Mouse (Mus musculus) stomach, postnatal 0 days (tissue): ENCODE data around the gene Gtf2b. TPM values are rescaled to one million over a fixed set of nuclear protein-coding genes. Genes with fewer than 3 reads are reported as not detected.

Experiments used
- ATAC-seq: fragments of 200-750 bp; cut with Nextera tagmentation; 2 replicates; pipeline ENCODE4 v1.8.0; 2017; ENCODE audit not compliant: low FRiP score, low TSS enrichment
- DNase-seq: peaks from one replicate; pipeline ENCODE4 v3.0.0-alpha.2; 2016; ENCODE audit warnings: low spot score
- H3K27ac ChIP-seq: fragments of 300-500 bp; sonication (generic); replicated peaks from 2 replicates; pipeline ENCODE4 v1.5.1; 2014; ENCODE audit warnings: mild to moderate bottlenecking, control low read depth
- H3K27me3 ChIP-seq: fragments of 300-500 bp; sonication (generic); 2 replicates; pipeline ENCODE4 v1.6.1; 2014; ENCODE audit warnings: low read length; ENCODE audit not compliant: control insufficient read depth, insufficient read depth
- H3K36me3 ChIP-seq: fragments of 300-500 bp; sonication (generic); 2 replicates; pipeline ENCODE4 v1.6.1; 2014; ENCODE audit warnings: low read length, mixed read lengths; ENCODE audit not compliant: control insufficient read depth, insufficient read depth
- H3K4me1 ChIP-seq: fragments of 300-500 bp; sonication (generic); replicated peaks from 2 replicates; pipeline ENCODE4 v1.6.1; 2014; ENCODE audit warnings: antibody characterized with exemption; ENCODE audit not compliant: control insufficient read depth, insufficient read depth
- H3K4me2 ChIP-seq: fragments of 300-500 bp; sonication (generic); replicated peaks from 2 replicates; pipeline ENCODE4 v1.6.1; 2014; ENCODE audit warnings: low read depth, mild to moderate bottlenecking, control low read depth, moderate library complexity
- H3K4me3 ChIP-seq: fragments of 300-500 bp; sonication (generic); 2 replicates; pipeline ENCODE4 v1.5.1; 2014; ENCODE audit warnings: low read depth, low read length, control low read depth
- H3K9ac ChIP-seq: fragments of 300-500 bp; sonication (generic); 2 replicates; pipeline ENCODE4 v1.6.1; 2014; ENCODE audit warnings: mild to moderate bottlenecking, low read length, control low read depth, mixed read lengths
- H3K9me3 ChIP-seq: fragments of 300-500 bp; sonication (generic); 2 replicates; pipeline ENCODE4 v1.6.1; 2016; ENCODE audit warnings: low read length; ENCODE audit not compliant: control insufficient read depth
- CTCF ChIP-seq: IDR thresholded peaks from 2 replicates; pipeline ENCODE4 v1.5.1; 2016; ENCODE audit warnings: antibody characterized with exemption, low read depth, mild to moderate bottlenecking, moderate library complexity
- EP300 ChIP-seq: optimal IDR thresholded peaks from 2 replicates; pipeline ENCODE3; 2016; ENCODE audit warnings: antibody characterized with exemption
- WGBS: fragments of 180-500 bp; shearing (Covaris S2); extraction: QIAGEN DNeasy Blood & Tissue Kit; methylation state at CpG from one replicate; pipeline ENCODE4 v1.1.7; 2014; 5-methylcytosine and 5-hydroxymethylcytosine counted together
- polyA plus RNA-seq: library from polyadenylated mRNA; unstranded; fragments of >200 nt; fragmentation: Nextera tagmentation; extraction: Ambion mirVana; gene quantifications from 2 replicates; pipeline ENCODE4 v1.2.1, GENCODE M21; 2015

The Gtf2b gene
- polyA plus RNA-seq, 1 experiment from 2014 or later, result 52.8 TPM

- H3K4me2 ChIP-seq, result no peak overlapping the region
- 39% methylated on average over 12 of the region's 12 CpGs for WGBS
- no peak overlapping the region for H3K4me3 ChIP-seq
- no peak overlapping the region for H3K27ac ChIP-seq
- ATAC-seq, result peak; percentile 38; the same call in 1 of the 2 replicates
- DNase-seq, result peak; percentile 51
- no peaks in the 10 kb centered on the region for H3K4me1 ChIP-seq
- H3K9me3 ChIP-seq, result no peaks in the 10 kb centered on the region
- H3K27me3 ChIP-seq, result no peaks in the 10 kb centered on the region
- no peak overlapping the region for H3K9ac ChIP-seq
- TF ChIP-seq CTCF, result no peak
- no peak for TF ChIP-seq EP300
- H3K36me3 ChIP-seq, result no peaks in the 10 kb centered on the region
Measured at GRCm38 (mm10) chr3:142757841-142758240, 7.0 kb upstream of the Gtf2b start.

- H3K4me1 ChIP-seq, result no peaks in the 10 kb centered on the region
- TF ChIP-seq CTCF (no peak), EP300 (no peak)
- no peaks in the 10 kb centered on the region for H3K27me3 ChIP-seq
- no peak for ATAC-seq
- no peaks in the 10 kb centered on the region for H3K9me3 ChIP-seq
- H3K36me3 ChIP-seq, result no peaks in the 10 kb centered on the region
- no peak overlapping the region for H3K4me3 ChIP-seq
- no peak overlapping the region for H3K27ac ChIP-seq
- DNase-seq, result no peak
- WGBS, result 85% methylated on average over 7 of the region's 7 CpGs
- no peak overlapping the region for H3K9ac ChIP-seq
- no peak overlapping the region for H3K4me2 ChIP-seq
Measured at GRCm38 (mm10) chr3:142758593-142758992, 6.3 kb upstream of the Gtf2b start.

GRCm38 (mm10) chr3:142760356-142760755, 4.5 kb upstream of the Gtf2b start:
- WGBS, result 63% methylated on average over 6 of the region's 6 CpGs
- H3K4me1 ChIP-seq, result no peaks in the 10 kb centered on the region
- no peak for DNase-seq
- no peak for ATAC-seq
- no peak overlapping the region for H3K27ac ChIP-seq
- no peaks in the 10 kb centered on the region for H3K9me3 ChIP-seq
- TF ChIP-seq EP300, result no peak
- no peak for TF ChIP-seq CTCF
- H3K9ac ChIP-seq, result no peak overlapping the region
- no peaks in the 10 kb centered on the region for H3K36me3 ChIP-seq
- no peaks in the 10 kb centered on the region for H3K27me3 ChIP-seq
- no peak overlapping the region for H3K4me2 ChIP-seq
- no peak overlapping the region for H3K4me3 ChIP-seq

- Histone ChIP-seq H3K9me3 (no peaks in the 10 kb centered on the region), H3K4me3 (peak overlapping the region; percentile 95), H3K36me3 (no peaks in the 10 kb centered on the region), H3K9ac (peak overlapping the region; percentile 92), H3K27me3 (no peaks in the 10 kb centered on the region), H3K4me1 (no peaks in the 10 kb centered on the region), H3K27ac (peak overlapping the region; percentile 91), H3K4me2 (peak overlapping the region; percentile 95)
- ATAC-seq (no peak), DNase-seq (no peak)
- TF ChIP-seq EP300, result peak; percentile 2
- no peak for TF ChIP-seq CTCF
- WGBS, result 7% methylated on average over 10 of the region's 10 CpGs
Measured at GRCm38 (mm10) chr3:142765778-142766165, 927 bp downstream of the Gtf2b start.

GRCm38 (mm10) chr3:142768498-142768897, 3.7 kb downstream of the Gtf2b start:
- 95% methylated on average over 6 of the region's 6 CpGs for WGBS
- DNase-seq, result no peak
- ATAC-seq, result no peak
- Histone ChIP-seq H3K27ac (no peak overlapping the region), H3K4me1 (no peaks in the 10 kb centered on the region), H3K9me3 (no peaks in the 10 kb centered on the region), H3K4me2 (no peak overlapping the region), H3K4me3 (no peak overlapping the region), H3K36me3 (0 out of 2 replicates have a peak, but pooled peaks cover 2% of the 10 kb centered on the region), H3K9ac (no peak overlapping the region), H3K27me3 (no peaks in the 10 kb centered on the region)
- TF ChIP-seq EP300, result no peak
- no peak for TF ChIP-seq CTCF

GRCm38 (mm10) chr3:142770518-142770917, 5.7 kb downstream of the Gtf2b start:
- H3K4me3 ChIP-seq, result no peak overlapping the region
- TF ChIP-seq CTCF, result no peak
- no peak for TF ChIP-seq EP300
- H3K27me3 ChIP-seq, result no peaks in the 10 kb centered on the region
- H3K4me1 ChIP-seq, result no peaks in the 10 kb centered on the region
- ATAC-seq (no peak), DNase-seq (no peak)
- H3K9ac ChIP-seq, result no peak overlapping the region
- H3K27ac ChIP-seq, result no peak overlapping the region; the same call in 1 of the 2 replicates
- H3K9me3 ChIP-seq, result no peaks in the 10 kb centered on the region
- WGBS, result 37% methylated on average over 1 of the region's 1 CpGs
- 0 out of 2 replicates have a peak, but pooled peaks cover 2% of the 10 kb centered on the region for H3K36me3 ChIP-seq
- H3K4me2 ChIP-seq, result no peak overlapping the region
